In the genomic region with DNA sequence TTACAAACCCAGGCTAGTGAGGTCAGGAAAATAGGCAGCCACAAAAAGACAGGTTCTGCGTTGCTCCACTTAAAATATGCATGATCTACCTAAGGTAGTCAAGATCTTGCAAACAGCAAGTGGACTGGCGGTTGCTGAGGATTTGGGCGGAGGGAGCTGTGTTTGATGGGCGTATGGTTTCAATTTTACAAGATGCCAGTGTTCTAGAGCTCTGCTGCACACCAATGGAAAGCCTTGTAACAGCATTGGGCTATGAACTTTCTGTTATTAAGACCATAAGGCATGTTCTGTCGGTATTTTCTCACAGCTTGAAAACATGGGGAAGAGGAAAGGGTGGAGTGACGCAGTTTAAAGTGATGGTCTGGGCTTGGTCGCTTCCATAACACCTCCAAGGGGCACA, we compare ENCODE assay signal across 17 mouse cellular contexts.
DNase-seq lines count a peak whose midpoint lies in the region; ATAC-seq lines count a peak whose summit lies in the region.
"Had no signal": no experiment of that assay in that cellular context is flagged by ENCODE, and none has a peak within 500 bp of the region (broad histone marks: within the 10 kb centered on the region; RNA-seq: fewer than 3 reads in every experiment).

No protein-coding gene starts in this region.

- ATAC-seq in erythroid progenitor cell, adult 5-6 weeks (replicated peaks; ENCODE audit: low FRiP score, poor library complexity, severe bottlenecking): no peak
- ATAC-seq: forebrain, embryonic 13.5 days; forebrain, embryonic 16.5 days; intestine, embryonic 15.5 days; Patski had no signal

- intact Hi-C loops in heart, postnatal 10 days (cut with DNase I): no loop called here

- peak; percentile 71 for DNase-seq in heart, adult 11 months
- DNase-seq in heart, postnatal 10 days: no peak
- DNase-seq in NIH3T3 (ENCODE audit: low read depth): peak; percentile 54
- peak; percentile 36 for DNase-seq in forelimb bud, embryonic 11.5 days (ENCODE audit: low read depth, low spot score)
- DNase-seq in spleen, adult 12 weeks (ENCODE audit: low spot score): no peak
- DNase-seq: adrenal gland, postnatal 10 days; adrenal gland, postnatal 36 days; cerebellum, adult 18-20 months; cerebellum, adult 9-10 months; cerebellum, postnatal 14 days; gastrocnemius, postnatal 25 days; heart, adult 2 months had no signal

Comparison
In these comparisons a context has a peak if more than half of its experiments do, and no peak if none do; other contexts are left out.
1. DNase-seq: peak in heart, adult 11 months (single experiment), NIH3T3 (single experiment) and forelimb bud, embryonic 11.5 days (single experiment); none in heart, postnatal 10 days (0 of 2) and spleen, adult 12 weeks (single experiment).